Mouse (Mus musculus) CH12.LX (cell line): ENCODE results near the gene Adamts16.
"Not testable (repeated sequence)": the region's sequence is repeated elsewhere in the genome, so short reads cannot be mapped to it uniquely, and the experiment has no call there.

ENCODE experiments used
- UBTF ChIP-seq: IDR thresholded peaks from 2 replicates; pipeline ENCODE4 v1.6.1; 2012; ENCODE audit warnings: low read depth, mild to moderate bottlenecking, inconsistent platforms, low read length, improper control_type of control experiment, moderate library complexity
- ZC3H11A ChIP-seq: IDR thresholded peaks from 2 replicates; pipeline ENCODE4 v1.6.1; 2012; ENCODE audit warnings: low read depth, mild to moderate bottlenecking, inconsistent platforms, low read length, improper control_type of control experiment

GRCm38 (mm10) chr13:70873851-70874250, 32.2 kb upstream of the Adamts16 start:
- TF ChIP-seq UBTF, ZC3H11A: not testable (repeated sequence)
